Mouse (Mus musculus): ENCODE data around the gene Olfr69. TPM values are rescaled to one million over a fixed set of nuclear protein-coding genes. Genes with fewer than 3 reads are reported as not detected.
"Not testable (repeated sequence)": the region's sequence is repeated elsewhere in the genome, so short reads cannot be mapped to it uniquely, and the experiment has no call there.

Olfr69 gene
- polyA plus RNA-seq (2015; fragmentation: Nextera tagmentation; extraction: Ambion mirVana), result not detected in 2 replicates

DNA sequence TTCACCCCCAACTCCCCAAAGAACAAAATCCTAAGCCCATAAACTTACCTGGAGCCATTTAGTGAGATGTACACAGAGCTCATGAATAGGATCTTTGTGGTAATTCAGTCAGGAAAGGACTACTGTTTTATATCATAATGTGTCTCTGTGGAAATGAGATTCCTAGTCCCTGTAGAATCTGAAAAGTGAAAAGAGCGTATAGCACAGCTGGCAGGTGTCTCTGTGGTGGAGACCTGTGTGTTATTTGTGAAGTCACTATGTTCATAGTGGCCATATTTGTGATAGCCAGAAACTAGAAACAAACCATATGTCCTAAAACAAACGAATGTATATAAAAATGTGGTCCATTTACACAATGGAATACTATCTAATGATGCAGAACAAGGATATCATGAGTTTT is at the start of gene Olfr69:
Gene Olfr69 (minus strand): TSS at position 101 of the 400 bp plus-strand sequence.
- H3K9ac ChIP-seq (ENCODE audit: low read depth, low read length), result no peak within 1 kb of the TSS
- H3K36me3 ChIP-seq (ENCODE audit: control insufficient read depth, insufficient read depth), result no peaks in the 10 kb centered on the region
- H3K4me1 ChIP-seq (replicated peaks; ENCODE audit: control insufficient read depth, insufficient read depth, low read length), result no peaks in the 10 kb centered on the region
- no peaks in the 10 kb centered on the region for H3K27me3 ChIP-seq (replicated peaks; ENCODE audit: control insufficient read depth, insufficient read depth, low read length)
- WGBS, result 77% methylated on average over 2 of the region's 2 CpGs
- no peak for TF ChIP-seq CTCF (IDR thresholded peaks at IDR 0.05; ENCODE audit: low read depth)
- H3K27ac ChIP-seq (ENCODE audit: low read depth, low read length), result no peak within 1 kb of the TSS
- no peak for ATAC-seq
- no peak within 1 kb of the TSS for H3K4me3 ChIP-seq (ENCODE audit: low read depth, low read length)
- H3K9me3 ChIP-seq (ENCODE audit: control insufficient read depth), result no peaks in the 10 kb centered on the region
- no peak within 1 kb of the TSS for H3K4me2 ChIP-seq (replicated peaks; ENCODE audit: low read depth)

DNA sequence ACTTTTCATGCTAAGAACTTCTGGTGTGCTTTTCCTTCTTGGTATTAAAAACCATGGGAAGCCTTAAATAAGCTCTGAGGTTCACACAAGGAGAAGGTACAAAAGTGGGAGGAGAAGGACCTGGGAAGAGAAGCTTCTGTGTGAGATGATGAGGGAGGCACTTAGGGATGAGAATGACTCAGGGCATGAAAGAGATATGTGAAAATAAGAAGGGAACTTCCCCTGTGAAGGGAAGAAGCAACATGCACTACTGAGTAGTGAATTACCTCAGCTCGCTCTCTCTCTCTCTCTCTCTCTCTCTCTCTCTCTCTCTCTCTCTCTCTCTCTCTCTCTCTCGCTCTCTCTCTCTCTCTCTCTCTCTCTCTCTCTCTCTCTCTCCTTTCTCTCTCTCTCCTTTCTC is 43.7 kb upstream of the Olfr69 start:
- WGBS, result 75% methylated on average over 1 of the region's 2 CpGs
- not testable (repeated sequence) for H3K9me3 ChIP-seq (ENCODE audit: control insufficient read depth); H3K4me2 ChIP-seq (replicated peaks; ENCODE audit: low read depth); H3K9ac ChIP-seq (ENCODE audit: low read depth, low read length); H3K4me3 ChIP-seq (ENCODE audit: low read depth, low read length); H3K36me3 ChIP-seq (ENCODE audit: control insufficient read depth, insufficient read depth); H3K4me1 ChIP-seq (replicated peaks; ENCODE audit: control insufficient read depth, insufficient read depth, low read length); ATAC-seq; H3K27me3 ChIP-seq (replicated peaks; ENCODE audit: control insufficient read depth, insufficient read depth, low read length); H3K27ac ChIP-seq (ENCODE audit: low read depth, low read length)

DNA sequence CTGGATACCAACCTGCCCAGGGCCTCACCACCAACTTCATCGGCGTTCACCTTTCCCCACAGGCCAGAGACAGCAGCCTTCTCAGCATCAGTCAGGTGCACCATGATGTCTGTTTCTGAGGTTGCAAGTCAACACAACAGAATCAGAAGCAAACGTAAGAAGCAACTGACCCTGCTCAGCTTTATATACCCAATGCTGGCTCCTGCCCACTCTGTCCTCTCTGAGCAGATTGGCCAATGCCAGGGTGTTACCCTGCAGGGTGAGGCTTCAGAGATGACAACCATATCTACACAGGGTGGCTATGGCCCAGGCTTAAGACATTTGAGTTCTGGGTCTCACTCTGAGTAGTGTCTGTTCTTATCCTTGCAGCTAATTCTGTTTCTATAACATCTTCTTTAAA is 42.4 kb upstream of the Olfr69 start, which contains the start of gene Hbb-bt:
Gene Hbb-bt (minus strand): TSS at position 231 of the 400 bp plus-strand sequence.
- WGBS, result 87% methylated on average over 3 of the region's 3 CpGs
- Histone ChIP-seq H3K4me1 (replicated peaks; ENCODE audit: control insufficient read depth, insufficient read depth, low read length) (no peaks in the 10 kb centered on the region), H3K9me3 (ENCODE audit: control insufficient read depth) (no peaks in the 10 kb centered on the region), H3K4me2 (replicated peaks; ENCODE audit: low read depth) (no peak within 1 kb of the TSS), H3K27ac (ENCODE audit: low read depth, low read length) (no peak within 1 kb of the TSS), H3K27me3 (replicated peaks; ENCODE audit: control insufficient read depth, insufficient read depth, low read length) (no peaks in the 10 kb centered on the region), H3K9ac (ENCODE audit: low read depth, low read length) (no peak within 1 kb of the TSS), H3K4me3 (ENCODE audit: low read depth, low read length) (no peak within 1 kb of the TSS), H3K36me3 (ENCODE audit: control insufficient read depth, insufficient read depth) (no peaks in the 10 kb centered on the region)
- TF ChIP-seq CTCF (IDR thresholded peaks at IDR 0.05; ENCODE audit: low read depth), result no peak
- ATAC-seq, result no peak

DNA sequence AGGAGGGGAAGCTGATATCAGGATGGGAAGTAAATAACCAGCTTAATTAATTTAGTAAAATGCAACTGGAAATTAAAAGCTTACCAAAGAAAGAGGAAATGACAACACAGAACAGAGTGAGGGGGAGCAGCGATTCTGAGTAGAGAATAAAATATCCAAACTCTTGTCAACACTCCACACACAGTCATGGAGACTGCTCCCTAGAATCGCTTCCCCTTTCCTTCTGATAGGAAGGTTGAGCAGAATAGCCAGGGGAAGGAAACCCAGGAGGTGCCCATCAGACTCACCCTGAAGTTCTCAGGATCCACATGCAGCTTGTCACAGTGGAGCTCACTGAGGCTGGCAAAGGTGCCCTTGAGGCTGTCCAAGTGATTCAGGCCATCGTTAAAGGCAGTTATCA is 41.8 kb upstream of the Olfr69 start:
- not testable (repeated sequence) for H3K36me3 ChIP-seq (ENCODE audit: control insufficient read depth, insufficient read depth); H3K27me3 ChIP-seq (replicated peaks; ENCODE audit: control insufficient read depth, insufficient read depth, low read length); H3K27ac ChIP-seq (ENCODE audit: low read depth, low read length); H3K4me2 ChIP-seq (replicated peaks; ENCODE audit: low read depth); ATAC-seq; H3K9me3 ChIP-seq (ENCODE audit: control insufficient read depth); H3K9ac ChIP-seq (ENCODE audit: low read depth, low read length); H3K4me3 ChIP-seq (ENCODE audit: low read depth, low read length); H3K4me1 ChIP-seq (replicated peaks; ENCODE audit: control insufficient read depth, insufficient read depth, low read length)
- no CpG with 5 or more reads among the region's 3 CpGs for WGBS

DNA sequence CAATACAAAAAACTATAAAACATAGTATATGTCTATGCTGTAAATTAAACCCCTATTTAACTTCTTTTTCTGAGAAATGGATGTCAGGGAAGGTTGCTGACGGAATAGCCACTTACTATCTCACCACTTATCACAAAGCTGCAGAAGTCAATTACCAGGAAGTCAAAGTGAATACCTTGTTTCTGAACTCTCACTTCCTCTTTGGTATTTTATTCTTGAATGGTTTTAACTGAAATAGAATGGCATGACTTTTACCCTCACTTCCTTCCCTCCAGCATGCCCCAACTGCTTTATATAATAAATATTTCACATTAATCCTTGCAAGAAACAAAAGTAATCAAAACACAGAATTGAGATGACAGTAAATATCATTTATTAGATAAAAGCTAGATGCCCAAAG is 40.8 kb upstream of the Olfr69 start:
- no peak overlapping the region for H3K4me3 ChIP-seq (ENCODE audit: low read depth, low read length)
- no peaks in the 10 kb centered on the region for H3K36me3 ChIP-seq (ENCODE audit: control insufficient read depth, insufficient read depth)

DNA sequence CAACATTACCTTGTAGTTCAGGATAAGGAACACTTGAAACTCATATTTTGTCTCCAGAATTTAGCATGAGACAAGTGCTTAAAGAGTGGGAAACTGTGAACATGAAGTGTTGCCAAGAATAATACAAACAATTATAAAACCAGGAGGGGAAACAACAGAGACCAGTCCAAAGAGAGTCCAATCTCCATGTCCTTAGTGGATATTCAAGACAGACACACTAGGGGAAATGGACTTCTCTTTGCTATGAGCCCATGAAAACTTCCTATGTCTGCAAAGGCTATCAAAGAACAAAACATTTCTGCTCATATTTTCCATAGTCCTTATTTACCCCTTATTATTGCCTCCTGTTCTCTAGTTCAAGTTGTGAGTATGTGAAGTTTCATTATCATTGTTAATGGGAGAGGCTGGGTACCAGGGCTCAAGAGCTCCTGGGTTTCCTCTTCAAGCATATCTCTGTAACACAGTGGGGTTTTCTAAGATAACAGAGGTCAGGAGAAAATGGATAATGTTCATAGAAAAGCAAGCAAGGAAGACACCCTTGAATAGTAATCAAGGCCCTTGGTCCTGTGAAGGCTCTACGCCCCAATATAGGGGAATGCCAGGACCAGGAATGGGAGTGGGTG is 39.9 kb upstream of the Olfr69 start:
- no peak overlapping the region for H3K27ac ChIP-seq (ENCODE audit: low read depth, low read length)
- TF ChIP-seq CTCF (IDR thresholded peaks at IDR 0.05; ENCODE audit: low read depth), result no peak
- no peak overlapping the region for H3K4me2 ChIP-seq (replicated peaks; ENCODE audit: low read depth)
- ATAC-seq, result no peak
- H3K9ac ChIP-seq (ENCODE audit: low read depth, low read length), result no peak overlapping the region
- WGBS, result 83% methylated on average over 1 of the region's 1 CpGs
- no peaks in the 10 kb centered on the region for H3K4me1 ChIP-seq (replicated peaks; ENCODE audit: control insufficient read depth, insufficient read depth, low read length)
- no peaks in the 10 kb centered on the region for H3K27me3 ChIP-seq (replicated peaks; ENCODE audit: control insufficient read depth, insufficient read depth, low read length)
- H3K4me3 ChIP-seq (ENCODE audit: low read depth, low read length), result no peak overlapping the region
- H3K9me3 ChIP-seq (ENCODE audit: control insufficient read depth), result no peaks in the 10 kb centered on the region
- no peaks in the 10 kb centered on the region for H3K36me3 ChIP-seq (ENCODE audit: control insufficient read depth, insufficient read depth)

More for the DNA sequence above, 40.8 kb upstream of the Olfr69 start:
- WGBS, result 29% methylated on average over 1 of the region's 1 CpGs
- H3K27ac ChIP-seq (ENCODE audit: low read depth, low read length), result no peak overlapping the region
- no peak for ATAC-seq
- H3K4me1 ChIP-seq (replicated peaks; ENCODE audit: control insufficient read depth, insufficient read depth, low read length), result no peaks in the 10 kb centered on the region
- no peaks in the 10 kb centered on the region for H3K27me3 ChIP-seq (replicated peaks; ENCODE audit: control insufficient read depth, insufficient read depth, low read length)
- no peak overlapping the region for H3K9ac ChIP-seq (ENCODE audit: low read depth, low read length)
- H3K9me3 ChIP-seq (ENCODE audit: control insufficient read depth), result no peaks in the 10 kb centered on the region
- no peak overlapping the region for H3K4me2 ChIP-seq (replicated peaks; ENCODE audit: low read depth)
- no peak for TF ChIP-seq CTCF (IDR thresholded peaks at IDR 0.05; ENCODE audit: low read depth)

DNA sequence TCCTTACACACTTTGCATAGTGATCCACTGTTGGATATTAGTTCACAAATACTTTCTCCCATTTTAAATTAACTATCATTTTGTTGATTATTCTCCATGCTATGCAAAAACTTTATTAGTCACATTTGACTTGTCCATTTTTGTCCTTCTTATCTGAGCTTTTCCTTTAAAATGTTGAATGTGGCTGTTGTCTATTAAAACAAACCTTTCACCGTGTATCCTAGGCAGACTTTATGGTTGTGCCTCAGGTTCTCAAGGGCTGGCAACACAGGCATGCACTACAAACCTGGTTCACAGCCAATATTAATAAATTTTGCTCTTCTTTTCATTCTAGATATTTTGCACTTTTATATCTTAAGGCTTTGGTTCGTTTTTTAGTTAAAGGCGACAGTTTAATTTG is 39.4 kb upstream of the Olfr69 start:
- no peaks in the 10 kb centered on the region for H3K36me3 ChIP-seq (ENCODE audit: control insufficient read depth, insufficient read depth)
- H3K27ac ChIP-seq (ENCODE audit: low read depth, low read length), result no peak overlapping the region
- H3K27me3 ChIP-seq (replicated peaks; ENCODE audit: control insufficient read depth, insufficient read depth, low read length), result no peaks in the 10 kb centered on the region
- H3K4me1 ChIP-seq (replicated peaks; ENCODE audit: control insufficient read depth, insufficient read depth, low read length), result no peaks in the 10 kb centered on the region
- H3K9ac ChIP-seq (ENCODE audit: low read depth, low read length), result no peak overlapping the region
- no peaks in the 10 kb centered on the region for H3K9me3 ChIP-seq (ENCODE audit: control insufficient read depth)
- no peak overlapping the region for H3K4me3 ChIP-seq (ENCODE audit: low read depth, low read length)
- WGBS, result 75% methylated on average over 3 of the region's 3 CpGs
- no peak for ATAC-seq
- no peak overlapping the region for H3K4me2 ChIP-seq (replicated peaks; ENCODE audit: low read depth)
- no peak for TF ChIP-seq CTCF (IDR thresholded peaks at IDR 0.05; ENCODE audit: low read depth)

All from intestine, postnatal 0 days (tissue).